Mouse (Mus musculus) ES-E14 (cell line): ENCODE results near the gene E2f2.

Experiments
- CHD2 ChIP-seq: IDR thresholded peaks from 2 replicates; pipeline ENCODE4 v1.6.1; 2014; ENCODE audit warnings: mild to moderate bottlenecking, low read depth, low read length, inconsistent platforms
- ZC3H11A ChIP-seq: IDR thresholded peaks from 2 replicates; pipeline ENCODE4 v1.6.1; 2012; ENCODE audit warnings: low read depth, mild to moderate bottlenecking, inconsistent platforms, low read length, borderline replicate concordance
- ZNF384 ChIP-seq: IDR thresholded peaks from 2 replicates; pipeline ENCODE4 v1.6.1; 2012; ENCODE audit warnings: low read depth, low read length, inconsistent platforms

GRCm38 (mm10) chr4:136123792-136124161, 48.4 kb upstream of the E2f2 start:
- TF ChIP-seq ZC3H11A (no peak), ZNF384 (no peak), CHD2 (no peak)
